In the genomic region with DNA sequence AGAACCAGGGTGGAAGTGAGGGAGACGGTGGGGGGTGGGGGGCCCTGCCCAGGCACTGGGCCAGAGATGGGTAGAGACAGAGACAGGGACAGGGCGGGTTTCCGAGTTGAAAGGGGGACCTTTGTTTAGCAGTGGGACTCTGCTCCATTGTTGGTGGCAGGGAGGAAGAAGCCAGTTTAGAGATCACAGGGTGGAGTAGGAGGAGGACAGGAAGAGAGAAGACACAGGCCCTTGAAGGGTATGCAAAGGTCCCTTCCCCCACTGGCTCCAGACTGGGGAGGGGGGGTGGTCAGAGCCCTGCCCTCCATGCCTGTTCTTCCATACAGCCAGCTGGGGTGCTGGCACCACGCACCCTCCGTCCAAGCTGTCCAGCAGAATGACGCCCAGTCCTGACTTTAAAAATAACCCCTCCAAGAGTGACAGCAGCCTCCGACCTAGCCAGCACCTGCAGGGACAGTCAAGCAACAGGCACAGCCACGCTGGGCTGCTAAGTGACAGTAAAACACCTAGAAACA, we compare ENCODE assay signal across 7 mouse cellular contexts. TPM values are rescaled to one million over a fixed set of nuclear protein-coding genes. Genes with fewer than 3 reads are reported as not detected.
A peak's percentile ranks its signal among the peaks of the same experiment; 100 is the strongest.
DNase-seq lines count a peak whose midpoint lies in the region; ATAC-seq and TF ChIP-seq lines count a peak whose summit lies in the region.

No protein-coding gene starts in this region.

- H3K4me1 ChIP-seq in heart, embryonic 16.5 days (ENCODE audit: control insufficient read depth, insufficient read depth, low read length): peaks cover 85% of the 10 kb centered on the region
- H3K4me1 ChIP-seq in olfactory bulb, adult 2 months (ENCODE audit: control insufficient read depth, insufficient read depth, low read length): peaks cover 71% of the 10 kb centered on the region

- WGBS in heart, embryonic 16.5 days: 14% methylated on average over 8 of the region's 8 CpGs
- 37% methylated on average over 8 of the region's 8 CpGs for WGBS in olfactory bulb, adult 2 months

- peaks cover 11% of the 10 kb centered on the region for H3K36me3 ChIP-seq in heart, embryonic 16.5 days (ENCODE audit: control insufficient read depth, insufficient read depth)

- TF ChIP-seq POLR2A in olfactory bulb, adult 2 months (IDR thresholded peaks at IDR 0.05; ENCODE audit: insufficient read depth, low read depth, low read length): no peak

- H3K27ac ChIP-seq in heart, embryonic 16.5 days (ENCODE audit: low read length): peak overlapping the region; percentile 91
- peak overlapping the region; percentile 22 for H3K27ac ChIP-seq in olfactory bulb, adult 2 months (ENCODE audit: insufficient read depth, low read depth, low read length)

- ATAC-seq in heart, embryonic 16.5 days (replicated peaks; ENCODE audit: extremely low read depth, insufficient read depth, low FRiP score): peak; percentile 20

- H3K9me3 ChIP-seq in heart, embryonic 16.5 days (replicated peaks; ENCODE audit: control insufficient read depth, low read length): no peaks in the 10 kb centered on the region

- DNase-seq in adrenal gland, postnatal 14 days: peak; percentile 66
- peak; percentile 84 to 90 for DNase-seq in cerebellum, postnatal 10 days
- peak; percentile 69 to 90 for DNase-seq in kidney, postnatal 25 days
- DNase-seq in ovary, adult 18-20 months (ENCODE audit: low spot score): no peak
- DNase-seq in MN1 (ENCODE audit: low spot score): no peak

- H3K9ac ChIP-seq in heart, embryonic 16.5 days (ENCODE audit: low read length): peak overlapping the region; percentile 56

- TF ChIP-seq CTCF in olfactory bulb, adult 2 months (IDR thresholded peaks at IDR 0.05; ENCODE audit: insufficient read depth, low read depth, low read length): no peak

- H3K4me3 ChIP-seq in heart, embryonic 16.5 days (ENCODE audit: low read length): no peak overlapping the region
- no peak overlapping the region for H3K4me3 ChIP-seq in olfactory bulb, adult 2 months (ENCODE audit: insufficient read depth, low read depth, low read length)

- H3K27me3 ChIP-seq in heart, embryonic 16.5 days (ENCODE audit: control insufficient read depth, insufficient read depth, low read length): no peaks in the 10 kb centered on the region

- peak overlapping the region; percentile 27 for H3K4me2 ChIP-seq in heart, embryonic 16.5 days (ENCODE audit: low read depth, low read length)

RNA-seq across cellular contexts. Expression of gene Jup, which starts 7.6 kb away (rescaled TPM):
- total RNA-seq in adrenal gland, postnatal 14 days (2021): 101 and 102 TPM in 2 replicates
- 140 and 155 TPM in 2 replicates for polyA plus RNA-seq in heart, embryonic 16.5 days (2015; fragmentation: Nextera tagmentation; extraction: Ambion mirVana)
- not detected in 2 replicates for polyA plus RNA-seq in olfactory bulb, adult 2 months (2012; ENCODE audit: insufficient read depth, insufficient read length, low replicate concordance, missing spikeins)

RNA-seq across cellular contexts. Expression of gene P3h4, which starts 24.6 kb away (rescaled TPM):
- 25.8 and 26.7 TPM in 2 replicates for total RNA-seq in adrenal gland, postnatal 14 days (2021)
- 50.8 and 52.6 TPM in 2 replicates for polyA plus RNA-seq in heart, embryonic 16.5 days (2015; fragmentation: Nextera tagmentation; extraction: Ambion mirVana)
- not detected in 2 replicates for polyA plus RNA-seq in olfactory bulb, adult 2 months (2012; ENCODE audit: insufficient read depth, insufficient read length, low replicate concordance, missing spikeins)

RNA-seq across cellular contexts. Expression of gene Fkbp10, which starts 25.5 kb away (rescaled TPM):
- 33.8 and 38.9 TPM in 2 replicates for total RNA-seq in adrenal gland, postnatal 14 days (2021)
- polyA plus RNA-seq in heart, embryonic 16.5 days (2015; fragmentation: Nextera tagmentation; extraction: Ambion mirVana): 89.4 and 98.0 TPM in 2 replicates
- polyA plus RNA-seq in olfactory bulb, adult 2 months (2012; ENCODE audit: insufficient read depth, insufficient read length, low replicate concordance, missing spikeins): not detected in 2 replicates

RNA-seq across cellular contexts. Expression of gene Hap1, which starts 34.1 kb away (rescaled TPM):
- total RNA-seq in adrenal gland, postnatal 14 days (2021): 50.1 and 54.0 TPM in 2 replicates
- 5.6 and 5.8 TPM in 2 replicates for polyA plus RNA-seq in heart, embryonic 16.5 days (2015; fragmentation: Nextera tagmentation; extraction: Ambion mirVana)
- polyA plus RNA-seq in olfactory bulb, adult 2 months (2012; ENCODE audit: insufficient read depth, insufficient read length, low replicate concordance, missing spikeins): not detected in 2 replicates

RNA-seq across cellular contexts. Expression of gene Nt5c3b, which starts 51.6 kb away (rescaled TPM):
- total RNA-seq in adrenal gland, postnatal 14 days (2021): 51.5 and 57.5 TPM in 2 replicates
- polyA plus RNA-seq in heart, embryonic 16.5 days (2015; fragmentation: Nextera tagmentation; extraction: Ambion mirVana): 107 and 110 TPM in 2 replicates
- polyA plus RNA-seq in olfactory bulb, adult 2 months (2012; ENCODE audit: insufficient read depth, insufficient read length, low replicate concordance, missing spikeins): not detected in 2 replicates

Comparison
In these comparisons a context has a peak if more than half of its experiments do, and no peak if none do; other contexts are left out.
1. DNase-seq: peak in adrenal gland, postnatal 14 days (single experiment), cerebellum, postnatal 10 days (2 of 2) and kidney, postnatal 25 days (2 of 2); none in ovary, adult 18-20 months (single experiment) and MN1 (single experiment).
2. RNA of gene Jup, which starts 7.6 kb away (polyA plus RNA-seq): 140 to 155 TPM in heart, embryonic 16.5 days; not detected in olfactory bulb, adult 2 months; every median in the first group is over 100 times any median in the second.
3. RNA of gene P3h4, which starts 24.6 kb away (polyA plus RNA-seq): 50.8 to 52.6 TPM in heart, embryonic 16.5 days; not detected in olfactory bulb, adult 2 months; every median in the first group is over 10 times any median in the second.
4. RNA of gene Fkbp10, which starts 25.5 kb away (polyA plus RNA-seq): 89.4 to 98.0 TPM in heart, embryonic 16.5 days; not detected in olfactory bulb, adult 2 months; every median in the first group is over 10 times any median in the second.